Mouse (Mus musculus): Measurements from ENCODE around the gene H2-Ab1.

The H2-Ab1 gene

GRCm38 (mm10) chr17:34239601-34240041, 17.9 kb upstream of the H2-Ab1 start:
- no peak for DNase-seq (ENCODE audit: low spot score)

GRCm38 (mm10) chr17:34240366-34240765, 17.1 kb upstream of the H2-Ab1 start:
- no peak for DNase-seq (ENCODE audit: low spot score)

- DNase-seq (ENCODE audit: low spot score), result no peak
These were observed 16.6 kb upstream of the H2-Ab1 start for GRCm38 (mm10) chr17:34240916-34241315.

GRCm38 (mm10) chr17:34244656-34245055, 12.8 kb upstream of the H2-Ab1 start:
- no peak for DNase-seq (ENCODE audit: low spot score)

GRCm38 (mm10) chr17:34247047-34247446, 10.4 kb upstream of the H2-Ab1 start:
- no peak for DNase-seq (ENCODE audit: low spot score)

GRCm38 (mm10) chr17:34248764-34249163, 8.7 kb upstream of the H2-Ab1 start:
- no peak for DNase-seq (ENCODE audit: low spot score)

GRCm38 (mm10) chr17:34249361-34249760, 8.1 kb upstream of the H2-Ab1 start:
- DNase-seq (ENCODE audit: low spot score), result no peak

GRCm38 (mm10) chr17:34249878-34250277, 7.6 kb upstream of the H2-Ab1 start:
- DNase-seq (ENCODE audit: low spot score), result no peak

- DNase-seq (ENCODE audit: low spot score), result no peak
These were observed 5.8 kb upstream of the H2-Ab1 start for GRCm38 (mm10) chr17:34251666-34252065.

GRCm38 (mm10) chr17:34256501-34256900, 988 bp upstream of the H2-Ab1 start:
- DNase-seq (ENCODE audit: low spot score), result no peak

- DNase-seq (ENCODE audit: low spot score), result no peak
These were observed 3.1 kb downstream of the H2-Ab1 start for GRCm38 (mm10) chr17:34260551-34260950.

- peak; percentile 50 for DNase-seq (ENCODE audit: low spot score)
These were observed 4.0 kb downstream of the H2-Ab1 start for GRCm38 (mm10) chr17:34261502-34261901.

GRCm38 (mm10) chr17:34263068-34263467, 5.6 kb downstream of the H2-Ab1 start:
- peak; percentile 30 for DNase-seq (ENCODE audit: low spot score)

GRCm38 (mm10) chr17:34263811-34264371, 6.4 kb downstream of the H2-Ab1 start:
- DNase-seq (ENCODE audit: low spot score), result no peak

GRCm38 (mm10) chr17:34264452-34265351, 7.2 kb downstream of the H2-Ab1 start:
- peak; percentile 14 for DNase-seq (ENCODE audit: low spot score)

- no peak for DNase-seq (ENCODE audit: low spot score)
These were observed 10.8 kb downstream of the H2-Ab1 start for GRCm38 (mm10) chr17:34268262-34268661.

GRCm38 (mm10) chr17:34268748-34269147, 11.3 kb downstream of the H2-Ab1 start:
- no peak for DNase-seq (ENCODE audit: low spot score)

GRCm38 (mm10) chr17:34269817-34270216, 12.3 kb downstream of the H2-Ab1 start:
- DNase-seq (ENCODE audit: low spot score), result no peak

- no peak for DNase-seq (ENCODE audit: low spot score)
These were observed 12.7 kb downstream of the H2-Ab1 start for GRCm38 (mm10) chr17:34270230-34270629.

- DNase-seq (ENCODE audit: low spot score), result no peak
These were observed 13.5 kb downstream of the H2-Ab1 start for GRCm38 (mm10) chr17:34270940-34271339.

- DNase-seq (ENCODE audit: low spot score), result no peak
These were observed 14.6 kb downstream of the H2-Ab1 start for GRCm38 (mm10) chr17:34272102-34272501.

- DNase-seq (ENCODE audit: low spot score), result no peak
These were observed 23.1 kb downstream of the H2-Ab1 start for GRCm38 (mm10) chr17:34280499-34281038.

- no peak for DNase-seq (ENCODE audit: low spot score)
These were observed 24.3 kb downstream of the H2-Ab1 start for GRCm38 (mm10) chr17:34281836-34282235.

All from ovary, postnatal 36 days (tissue).